Mouse (Mus musculus) forebrain, embryonic 10.5 days (tissue): Measurements from ENCODE around the gene Nckap5. TPM values are rescaled to one million over a fixed set of nuclear protein-coding genes. Genes with fewer than 3 reads are reported as not detected.

Source experiments
- DNase-seq: peaks from one replicate; pipeline ENCODE4 v3.0.0-alpha.2; 2017; ENCODE audit warnings: low spot score; ENCODE audit errors: extremely low spot score
- H3K27ac ChIP-seq: fragments of 300-500 bp; sonication (generic); 2 replicates; pipeline ENCODE4 v1.5.1; 2016; ENCODE audit warnings: mild to moderate bottlenecking
- H3K27me3 ChIP-seq: fragments of 300-500 bp; sonication (generic); 2 replicates; pipeline ENCODE4 v1.6.1; 2016; ENCODE audit warnings: mild to moderate bottlenecking; ENCODE audit not compliant: poor library complexity, severe bottlenecking
- H3K36me3 ChIP-seq: fragments of 300-500 bp; sonication (generic); replicated peaks from 2 replicates; pipeline ENCODE4 v1.6.1; 2016; ENCODE audit warnings: mild to moderate bottlenecking, moderate library complexity
- H3K4me1 ChIP-seq: fragments of 300-500 bp; sonication (generic); 2 replicates; pipeline ENCODE4 v1.6.1; 2016
- H3K4me3 ChIP-seq: fragments of 300-500 bp; sonication (generic); 2 replicates; pipeline ENCODE4 v1.5.1; 2016; ENCODE audit warnings: mild to moderate bottlenecking, moderate library complexity
- H3K9me3 ChIP-seq: fragments of 300-500 bp; sonication (generic); 2 replicates; pipeline ENCODE4 v1.6.1; 2016; ENCODE audit warnings: mild to moderate bottlenecking, moderate library complexity
- WGBS: fragments of 180-500 bp; shearing (Covaris S2); methylation state at CpG from one replicate; pipeline ENCODE4 v1.1.7; 2016; 5-methylcytosine and 5-hydroxymethylcytosine counted together
- polyA plus RNA-seq: library from polyadenylated mRNA; unstranded; fragments of >200 nt; fragmentation: Nextera tagmentation; extraction: Ambion mirVana; gene quantifications from 2 replicates; pipeline ENCODE4 v1.2.1, GENCODE M21; 2016

The Nckap5 gene
- polyA plus RNA-seq, 1 experiment from 2014 or later, result 7.7 TPM

- no peak for DNase-seq
- H3K4me3 ChIP-seq, result no peak overlapping the region
- H3K9me3 ChIP-seq, result no peaks in the 10 kb centered on the region
- no peaks in the 10 kb centered on the region for H3K36me3 ChIP-seq
- H3K27ac ChIP-seq, result no peak overlapping the region
- H3K27me3 ChIP-seq, result no peaks in the 10 kb centered on the region
- WGBS, result 86% methylated on average over 5 of the region's 5 CpGs
- H3K4me1 ChIP-seq, result no peaks in the 10 kb centered on the region
Measured at GRCm38 (mm10) chr1:126005672-126006071, 824.9 kb downstream of the Nckap5 start.

DNA sequence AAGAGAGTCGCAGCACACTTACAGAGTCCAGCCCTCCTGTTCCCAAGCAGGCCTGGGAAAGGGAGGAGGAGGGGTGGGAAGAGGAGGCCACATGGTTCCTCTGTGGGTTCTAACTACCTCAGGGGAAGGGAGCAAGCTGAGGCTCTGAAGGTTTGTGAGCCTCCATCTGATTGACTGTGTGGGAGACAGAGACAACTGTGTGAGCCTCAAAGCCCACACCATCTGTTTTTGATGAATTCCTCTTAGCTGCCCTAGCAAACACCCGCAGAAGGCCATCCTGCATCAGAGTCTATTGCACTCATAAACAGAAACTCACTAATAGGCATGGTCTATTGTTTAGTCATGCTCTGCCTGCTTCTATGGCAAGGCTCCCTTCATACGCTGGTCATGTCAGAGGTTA is 834.1 kb downstream of the Nckap5 start:
- Histone ChIP-seq H3K36me3 (no peaks in the 10 kb centered on the region), H3K4me1 (peaks cover 5% of the 10 kb centered on the region; the same call in 1 of the 2 replicates), H3K9me3 (no peaks in the 10 kb centered on the region), H3K27me3 (no peaks in the 10 kb centered on the region), H3K27ac (no peak overlapping the region), H3K4me3 (no peak overlapping the region)
- WGBS, result 71% methylated on average over 3 of the region's 3 CpGs
- no peak for DNase-seq

DNA sequence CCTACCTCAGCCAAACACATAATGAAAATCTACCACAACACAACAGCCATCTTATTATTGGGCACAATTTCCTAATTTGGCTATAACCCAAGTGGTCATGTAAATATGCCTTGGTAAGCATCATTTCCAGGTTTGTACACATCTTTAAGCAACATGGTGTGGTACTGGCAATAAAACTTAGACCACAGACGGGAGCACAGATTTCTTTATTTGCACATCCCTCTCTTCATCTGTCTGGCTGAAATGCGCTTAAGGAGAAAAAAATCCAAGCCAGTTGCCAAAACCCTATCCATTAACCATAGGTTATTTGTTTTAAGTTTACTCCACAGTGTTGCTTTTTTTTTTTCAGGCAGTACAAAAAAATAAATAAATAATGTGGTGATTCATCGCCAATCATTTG is 842.8 kb downstream of the Nckap5 start:
- WGBS, result 96% methylated on average over 3 of the region's 3 CpGs
- no peaks in the 10 kb centered on the region for H3K4me1 ChIP-seq
- H3K27me3 ChIP-seq, result no peaks in the 10 kb centered on the region
- no peak overlapping the region for H3K27ac ChIP-seq
- no peak overlapping the region for H3K4me3 ChIP-seq
- H3K36me3 ChIP-seq, result no peaks in the 10 kb centered on the region
- H3K9me3 ChIP-seq, result no peaks in the 10 kb centered on the region
- no peak for DNase-seq

DNA sequence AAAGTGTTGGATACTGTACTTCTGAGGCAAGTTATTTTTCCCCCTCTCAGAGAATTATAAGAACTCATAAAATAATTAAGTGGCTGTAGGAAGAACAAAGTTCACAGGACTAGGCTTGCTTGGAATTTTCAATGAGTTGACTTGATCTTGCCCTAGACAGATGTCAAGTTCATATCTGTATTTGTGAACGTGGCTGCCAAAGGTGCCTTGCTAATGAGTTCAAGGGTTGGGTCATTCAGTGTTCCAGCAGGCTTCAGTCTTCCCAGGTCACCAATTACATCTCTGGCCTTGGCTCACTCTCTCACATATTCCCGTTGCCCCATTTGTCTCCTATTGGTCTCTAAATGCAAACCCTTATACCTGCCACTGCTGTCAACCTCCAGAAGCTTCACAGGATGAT is 846.0 kb downstream of the Nckap5 start:
- Histone ChIP-seq H3K27ac (no peak overlapping the region), H3K36me3 (no peaks in the 10 kb centered on the region), H3K27me3 (no peaks in the 10 kb centered on the region), H3K9me3 (no peaks in the 10 kb centered on the region), H3K4me3 (no peak overlapping the region), H3K4me1 (peaks cover 9% of the 10 kb centered on the region)
- DNase-seq, result no peak
- WGBS, result 75% methylated on average over 2 of the region's 2 CpGs

DNA sequence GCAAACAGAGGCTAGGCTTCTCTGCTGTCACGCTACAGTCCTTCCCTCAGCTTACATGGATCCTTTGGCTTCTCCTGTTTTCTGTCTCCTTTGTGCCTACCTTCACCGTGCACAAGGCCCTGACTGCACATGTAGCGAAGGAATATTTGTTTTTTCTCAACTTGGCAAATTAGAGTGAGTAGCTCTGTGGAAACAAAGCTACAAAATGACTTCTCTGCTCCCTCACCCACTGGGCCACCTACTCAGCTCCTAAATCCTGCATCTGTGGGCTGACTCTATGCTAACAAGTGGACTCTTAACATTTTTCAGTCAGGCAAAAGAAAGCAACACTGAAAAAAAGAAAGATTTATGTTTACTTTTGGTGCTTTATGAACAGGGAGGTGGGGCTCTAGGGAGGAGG is 856.0 kb downstream of the Nckap5 start:
- no peaks in the 10 kb centered on the region for H3K9me3 ChIP-seq
- no peaks in the 10 kb centered on the region for H3K36me3 ChIP-seq
- WGBS, result 94% methylated on average over 3 of the region's 3 CpGs
- H3K27me3 ChIP-seq, result no peaks in the 10 kb centered on the region
- no peak overlapping the region for H3K27ac ChIP-seq
- peaks cover 12% of the 10 kb centered on the region for H3K4me1 ChIP-seq
- no peak for DNase-seq
- H3K4me3 ChIP-seq, result no peak overlapping the region

DNA sequence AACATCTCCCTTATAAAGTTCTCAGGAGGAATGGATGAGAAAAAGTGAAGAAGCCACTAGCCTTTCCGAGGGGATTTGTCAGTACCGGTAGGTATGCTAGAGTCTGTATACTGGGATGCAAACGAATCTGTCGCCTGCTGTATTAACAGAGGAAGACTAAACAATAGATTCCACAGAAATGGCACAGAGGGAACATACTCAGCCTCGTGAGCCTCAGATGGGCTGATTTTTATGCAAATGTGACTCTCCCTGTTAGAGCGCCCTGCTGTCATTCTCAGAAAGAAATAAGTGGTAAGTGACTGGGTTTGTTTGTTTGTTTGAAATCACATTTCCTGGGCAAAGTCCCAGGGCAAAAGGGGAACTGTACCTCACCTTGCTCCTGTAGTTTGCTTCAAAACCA is 858.7 kb downstream of the Nckap5 start:
- no peaks in the 10 kb centered on the region for H3K27me3 ChIP-seq
- DNase-seq, result no peak
- no peaks in the 10 kb centered on the region for H3K9me3 ChIP-seq
- H3K4me1 ChIP-seq, result peaks cover 13% of the 10 kb centered on the region
- H3K4me3 ChIP-seq, result no peak overlapping the region
- no peak overlapping the region for H3K27ac ChIP-seq
- WGBS, result 60% methylated on average over 6 of the region's 6 CpGs
- H3K36me3 ChIP-seq, result no peaks in the 10 kb centered on the region

DNA sequence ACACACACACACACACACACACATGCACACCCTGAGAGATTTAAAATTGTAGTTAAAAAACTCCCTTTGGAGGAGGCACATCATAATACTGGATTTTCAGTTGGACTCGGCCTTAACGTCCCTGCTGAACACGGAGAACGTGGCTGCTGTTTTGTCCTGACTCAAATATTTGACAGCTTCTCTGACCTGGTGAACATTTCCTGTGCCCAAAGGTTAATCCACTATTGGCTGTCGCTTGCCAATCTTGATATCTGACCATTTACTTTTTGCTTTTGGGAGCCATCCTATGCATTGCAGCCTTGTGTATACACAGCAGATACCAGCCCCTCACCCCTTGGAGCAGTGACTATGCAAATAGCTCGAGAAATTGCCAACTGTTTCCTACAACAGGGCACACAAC is 862.9 kb downstream of the Nckap5 start:
- no peaks in the 10 kb centered on the region for H3K9me3 ChIP-seq
- H3K4me3 ChIP-seq, result no peak overlapping the region
- WGBS, result 89% methylated on average over 6 of the region's 6 CpGs
- no peaks in the 10 kb centered on the region for H3K27me3 ChIP-seq
- H3K36me3 ChIP-seq, result no peaks in the 10 kb centered on the region
- H3K4me1 ChIP-seq, result peaks cover 13% of the 10 kb centered on the region
- no peak for DNase-seq
- no peak overlapping the region for H3K27ac ChIP-seq

DNA sequence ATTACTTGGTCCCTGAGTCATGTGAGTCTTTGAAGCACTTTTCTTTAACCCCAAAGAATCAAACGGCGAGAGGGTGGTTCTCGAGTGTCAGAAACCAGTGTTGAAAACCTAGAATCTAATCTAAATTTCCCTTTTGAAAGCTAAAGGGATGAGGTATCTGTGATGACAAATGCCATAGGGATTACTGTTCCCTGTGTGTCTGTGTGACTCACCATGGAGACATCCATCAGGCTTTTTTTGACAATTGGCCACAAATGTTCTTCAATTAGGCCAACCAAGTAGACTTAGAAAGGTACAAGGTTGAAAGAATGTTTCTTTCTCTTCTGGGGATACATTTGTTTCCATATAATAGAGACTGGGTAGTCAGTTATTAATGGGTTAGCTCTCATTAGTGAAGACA is 879.6 kb downstream of the Nckap5 start:
- 91% methylated on average over 3 of the region's 3 CpGs for WGBS
- no peaks in the 10 kb centered on the region for H3K4me1 ChIP-seq

GRCm38 (mm10) chr1:125949076-125949475 is 881.5 kb downstream of the Nckap5 start:
- Histone ChIP-seq H3K9me3 (no peaks in the 10 kb centered on the region), H3K27me3 (no peaks in the 10 kb centered on the region), H3K4me3 (no peak overlapping the region), H3K4me1 (no peaks in the 10 kb centered on the region), H3K27ac (no peak overlapping the region), H3K36me3 (no peaks in the 10 kb centered on the region)
- no peak for DNase-seq
- 87% methylated on average over 6 of the region's 6 CpGs for WGBS

More for the DNA sequence above, 879.6 kb downstream of the Nckap5 start:
- Histone ChIP-seq H3K9me3 (no peaks in the 10 kb centered on the region), H3K27me3 (no peaks in the 10 kb centered on the region), H3K4me3 (no peak overlapping the region), H3K36me3 (no peaks in the 10 kb centered on the region), H3K27ac (no peak overlapping the region)
- no peak for DNase-seq

DNA sequence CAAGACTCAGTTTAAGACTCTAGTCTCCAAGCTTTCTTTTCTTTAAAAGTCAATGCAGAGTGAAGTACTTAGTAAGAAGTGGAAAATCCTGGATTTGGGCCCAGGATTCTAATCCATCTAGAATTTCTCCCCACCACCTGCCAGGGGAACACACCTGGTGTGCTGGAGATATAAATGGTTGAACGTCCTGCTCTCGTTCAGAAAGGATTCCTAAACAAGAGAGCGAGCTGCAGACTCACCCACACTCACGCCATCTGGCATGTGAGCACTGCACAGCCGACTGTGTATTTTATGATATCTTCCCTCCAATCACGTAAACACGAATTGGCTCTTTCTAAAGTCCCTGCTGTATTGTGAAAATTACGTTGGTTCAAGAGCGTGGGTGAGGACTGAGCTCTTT is 885.5 kb downstream of the Nckap5 start:
- no peak overlapping the region for H3K27ac ChIP-seq
- H3K4me3 ChIP-seq, result no peak overlapping the region
- H3K27me3 ChIP-seq, result no peaks in the 10 kb centered on the region
- H3K9me3 ChIP-seq, result no peaks in the 10 kb centered on the region
- WGBS, result 90% methylated on average over 9 of the region's 9 CpGs
- H3K36me3 ChIP-seq, result no peaks in the 10 kb centered on the region
- DNase-seq, result no peak
- H3K4me1 ChIP-seq, result no peaks in the 10 kb centered on the region

GRCm38 (mm10) chr1:125943305-125943704 is 887.3 kb downstream of the Nckap5 start:
- DNase-seq, result no peak
- no peaks in the 10 kb centered on the region for H3K4me1 ChIP-seq
- no peaks in the 10 kb centered on the region for H3K9me3 ChIP-seq
- H3K27ac ChIP-seq, result no peak overlapping the region
- no peaks in the 10 kb centered on the region for H3K36me3 ChIP-seq
- WGBS, result 93% methylated on average over 1 of the region's 1 CpGs
- no peaks in the 10 kb centered on the region for H3K27me3 ChIP-seq
- no peak overlapping the region for H3K4me3 ChIP-seq

- Histone ChIP-seq H3K27me3 (no peaks in the 10 kb centered on the region), H3K4me1 (peaks cover 4% of the 10 kb centered on the region; the same call in 1 of the 2 replicates), H3K9me3 (0 out of 2 replicates have a peak, but pooled peaks cover 3% of the 10 kb centered on the region), H3K4me3 (no peak overlapping the region), H3K36me3 (no peaks in the 10 kb centered on the region), H3K27ac (no peak overlapping the region)
- 95% methylated on average over 10 of the region's 10 CpGs for WGBS
- DNase-seq, result no peak
Measured at GRCm38 (mm10) chr1:125925486-125925885, 905.1 kb downstream of the Nckap5 start.

DNA sequence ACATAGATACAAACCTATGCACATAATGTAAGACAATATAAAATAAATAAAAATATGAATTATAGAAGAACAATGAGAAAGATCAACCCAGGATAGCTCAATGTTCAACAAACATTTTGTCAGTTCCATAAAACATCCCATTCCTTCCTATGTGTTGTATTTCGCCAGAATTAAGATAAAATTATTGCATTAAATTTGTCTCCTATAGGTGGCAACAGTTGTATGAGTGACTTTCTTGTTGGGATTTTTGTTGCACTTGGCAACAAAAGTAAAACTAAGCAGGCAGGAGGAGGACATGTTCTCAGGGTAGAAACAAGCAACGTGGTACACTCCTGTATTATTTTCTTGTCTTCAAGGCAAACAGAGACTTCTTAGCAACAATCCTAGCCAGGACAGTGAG is 907.5 kb downstream of the Nckap5 start:
- Histone ChIP-seq H3K27me3 (no peaks in the 10 kb centered on the region), H3K36me3 (no peaks in the 10 kb centered on the region), H3K4me1 (peaks cover 4% of the 10 kb centered on the region; the same call in 1 of the 2 replicates), H3K4me3 (no peak overlapping the region), H3K27ac (no peak overlapping the region), H3K9me3 (peaks cover 13% of the 10 kb centered on the region; the same call in 1 of the 2 replicates)
- DNase-seq, result no peak
- WGBS, result 87% methylated on average over 2 of the region's 2 CpGs

GRCm38 (mm10) chr1:125920696-125921095 is 909.9 kb downstream of the Nckap5 start:
- H3K27ac ChIP-seq, result no peak overlapping the region
- DNase-seq, result no peak
- H3K4me1 ChIP-seq, result peaks cover 4% of the 10 kb centered on the region; the same call in 1 of the 2 replicates
- peaks cover 7% of the 10 kb centered on the region for H3K27me3 ChIP-seq
- H3K36me3 ChIP-seq, result no peaks in the 10 kb centered on the region
- peaks cover 13% of the 10 kb centered on the region; the same call in 1 of the 2 replicates for H3K9me3 ChIP-seq
- 95% methylated on average over 3 of the region's 3 CpGs for WGBS
- H3K4me3 ChIP-seq, result no peak overlapping the region
